Mouse (Mus musculus): ENCODE results near the gene Pde10a. TPM values are rescaled to one million over a fixed set of nuclear protein-coding genes. Genes with fewer than 3 reads are reported as not detected.

Gene Pde10a
- total RNA-seq, 1 experiment = 2.6 TPM

DNA sequence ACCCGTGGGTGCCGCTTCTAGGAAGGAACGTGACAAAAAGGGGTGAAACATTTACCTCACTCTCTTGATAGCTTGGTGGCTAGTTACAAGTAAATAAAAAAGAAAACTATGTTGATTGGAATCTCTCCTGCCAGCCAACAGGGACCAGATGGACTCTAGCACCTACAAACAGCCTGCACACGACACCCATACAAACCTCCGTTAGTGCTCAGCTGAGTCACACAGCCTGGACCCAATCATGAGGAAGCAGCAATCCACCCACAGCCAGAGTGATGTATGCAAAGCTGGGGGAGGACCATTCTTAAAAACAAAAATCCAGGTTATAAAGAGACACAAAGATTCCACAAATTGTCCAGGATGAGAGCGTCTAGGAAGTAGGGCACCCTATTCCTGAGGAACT, 9.2 kb upstream of the Pde10a start:
- Histone ChIP-seq H3K4me3 (ENCODE audit: insufficient read depth in 1 of 2, low read depth in 1 of 2, low read length in 2 of 2, poor library complexity in 1 of 2, severe bottlenecking in 1 of 2) (no peak overlapping the region), H3K9me3 (ENCODE audit: control insufficient read depth, insufficient read depth, low read depth, low read length) (no peaks in the 10 kb centered on the region), H3K36me3 (ENCODE audit: control insufficient read depth, insufficient read depth, low read length, poor library complexity, severe bottlenecking) (no peaks in the 10 kb centered on the region), H3K4me1 (ENCODE audit: control insufficient read depth in 2 of 2, insufficient read depth in 2 of 2, low read length in 2 of 2, poor library complexity in 1 of 2) (no peaks in the 10 kb centered on the region), H3K27ac (ENCODE audit: insufficient read depth, low read depth, low read length, poor library complexity, severe bottlenecking) (no peak overlapping the region), H3K9ac (ENCODE audit: insufficient read depth, low read depth, low read length, poor library complexity, severe bottlenecking) (no peak overlapping the region)
- in situ Hi-C loops (cut with MboI; ENCODE audit: low sequenced_read_pairs in 2 of 2, unreplicated experiment in 2 of 2) = no loop called here
- no peak for DNase-seq (ENCODE audit: low read depth, low spot score)
- TF ChIP-seq HCFC1 (IDR thresholded peaks at IDR 0.05; ENCODE audit: borderline replicate concordance, insufficient read depth, low read length) = no peak

GRCm38 (mm10) chr17:8523986-8524385, 1.2 kb upstream of the Pde10a start:
- Histone ChIP-seq H3K4me1 (ENCODE audit: control insufficient read depth in 2 of 2, insufficient read depth in 2 of 2, low read length in 2 of 2, poor library complexity in 1 of 2) (peaks cover 0 to 13% of the 10 kb centered on the region in 2 experiments; a peak in 2 of 4 replicates), H3K36me3 (ENCODE audit: control insufficient read depth, insufficient read depth, low read length, poor library complexity, severe bottlenecking) (no peaks in the 10 kb centered on the region), H3K9ac (ENCODE audit: insufficient read depth, low read depth, low read length, poor library complexity, severe bottlenecking) (no peak overlapping the region), H3K27ac (ENCODE audit: insufficient read depth, low read depth, low read length, poor library complexity, severe bottlenecking) (no peak overlapping the region), H3K9me3 (ENCODE audit: control insufficient read depth, insufficient read depth, low read depth, low read length) (no peaks in the 10 kb centered on the region), H3K4me3 (ENCODE audit: insufficient read depth in 1 of 2, low read depth in 1 of 2, low read length in 2 of 2, poor library complexity in 1 of 2, severe bottlenecking in 1 of 2) (no peak overlapping the region)
- in situ Hi-C loops (cut with MboI; ENCODE audit: low sequenced_read_pairs in 2 of 2, unreplicated experiment in 2 of 2) = no loop called here
- TF ChIP-seq ZC3H11A (IDR thresholded peaks at IDR 0.05; ENCODE audit: borderline replicate concordance, low read depth, low read length) (no peak), HCFC1 (IDR thresholded peaks at IDR 0.05; ENCODE audit: borderline replicate concordance, insufficient read depth, low read length) (no peak), CHD2 (IDR thresholded peaks at IDR 0.05; ENCODE audit: low read depth, low read length) (no peak), MAFK (IDR thresholded peaks at IDR 0.05; ENCODE audit: insufficient read depth, low read depth, low read length) (no peak), ZNF384 (IDR thresholded peaks at IDR 0.05; ENCODE audit: low read depth, low read length) (no peak)
- no peak for DNase-seq (ENCODE audit: low read depth, low spot score)

DNA sequence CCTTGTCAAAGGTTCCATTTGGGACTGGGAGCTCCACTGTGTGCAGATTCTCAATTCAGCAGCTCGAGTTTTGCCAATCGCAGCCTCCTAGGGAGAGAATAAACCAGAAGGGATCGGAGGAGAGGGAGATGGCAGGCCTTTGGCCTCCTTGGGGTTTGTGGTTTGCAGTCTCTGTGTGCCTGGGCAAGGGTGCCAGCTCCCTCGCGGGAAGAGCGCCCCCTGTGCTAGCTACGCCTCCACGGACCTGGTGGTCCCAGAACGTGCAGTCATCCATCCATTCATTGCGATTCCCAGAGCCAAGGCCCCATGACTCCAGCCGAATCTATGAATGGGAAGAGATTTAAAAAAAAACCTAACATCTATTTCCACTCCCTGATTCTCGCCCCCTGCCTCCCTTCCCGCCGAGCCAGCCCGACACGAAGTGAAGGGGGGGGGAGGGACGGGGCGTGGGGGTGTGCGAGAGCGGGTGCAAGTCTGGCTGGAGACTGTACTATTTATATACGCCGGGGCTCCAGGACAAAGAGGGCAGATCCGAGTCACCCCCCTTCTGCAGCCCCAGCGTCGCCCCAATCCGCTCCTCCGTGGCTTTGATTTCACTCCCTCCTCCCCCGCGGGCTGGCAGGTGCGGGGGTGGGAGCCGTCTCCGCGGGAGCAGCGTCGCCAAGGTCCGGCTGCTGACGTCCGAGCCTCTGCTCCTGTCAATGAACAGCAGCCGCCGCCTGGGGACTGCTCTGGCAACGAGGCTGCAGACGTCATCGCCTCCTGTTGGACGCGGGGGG, 596 bp upstream of the Pde10a start:
- Histone ChIP-seq H3K27ac (ENCODE audit: insufficient read depth, low read depth, low read length, poor library complexity, severe bottlenecking) (no peak overlapping the region), H3K9ac (ENCODE audit: insufficient read depth, low read depth, low read length, poor library complexity, severe bottlenecking) (no peak overlapping the region), H3K9me3 (ENCODE audit: control insufficient read depth, insufficient read depth, low read depth, low read length) (no peaks in the 10 kb centered on the region), H3K36me3 (ENCODE audit: control insufficient read depth, insufficient read depth, low read length, poor library complexity, severe bottlenecking) (no peaks in the 10 kb centered on the region), H3K4me1 (ENCODE audit: control insufficient read depth in 2 of 2, insufficient read depth in 2 of 2, low read length in 2 of 2, poor library complexity in 1 of 2) (peaks cover 0 to 13% of the 10 kb centered on the region in 2 experiments; a peak in 2 of 4 replicates), H3K4me3 (ENCODE audit: insufficient read depth in 1 of 2, low read depth in 1 of 2, low read length in 2 of 2, poor library complexity in 1 of 2, severe bottlenecking in 1 of 2) (peak overlapping the region; percentile 49 to 51; a peak in 3 of 4 replicates)
- no peak for TF ChIP-seq ZNF384 (IDR thresholded peaks at IDR 0.05; ENCODE audit: low read depth, low read length)
- TF ChIP-seq ZC3H11A (IDR thresholded peaks at IDR 0.05; ENCODE audit: borderline replicate concordance, low read depth, low read length) = no peak
- no peak for TF ChIP-seq CHD2 (IDR thresholded peaks at IDR 0.05; ENCODE audit: low read depth, low read length)
- no peak for TF ChIP-seq MAFK (IDR thresholded peaks at IDR 0.05; ENCODE audit: insufficient read depth, low read depth, low read length)
- no peak for TF ChIP-seq HCFC1 (IDR thresholded peaks at IDR 0.05; ENCODE audit: borderline replicate concordance, insufficient read depth, low read length)
- no peak for DNase-seq (ENCODE audit: low read depth, low spot score)
- in situ Hi-C loops (cut with MboI; ENCODE audit: low sequenced_read_pairs in 2 of 2, unreplicated experiment in 2 of 2) = no loop called here

DNA sequence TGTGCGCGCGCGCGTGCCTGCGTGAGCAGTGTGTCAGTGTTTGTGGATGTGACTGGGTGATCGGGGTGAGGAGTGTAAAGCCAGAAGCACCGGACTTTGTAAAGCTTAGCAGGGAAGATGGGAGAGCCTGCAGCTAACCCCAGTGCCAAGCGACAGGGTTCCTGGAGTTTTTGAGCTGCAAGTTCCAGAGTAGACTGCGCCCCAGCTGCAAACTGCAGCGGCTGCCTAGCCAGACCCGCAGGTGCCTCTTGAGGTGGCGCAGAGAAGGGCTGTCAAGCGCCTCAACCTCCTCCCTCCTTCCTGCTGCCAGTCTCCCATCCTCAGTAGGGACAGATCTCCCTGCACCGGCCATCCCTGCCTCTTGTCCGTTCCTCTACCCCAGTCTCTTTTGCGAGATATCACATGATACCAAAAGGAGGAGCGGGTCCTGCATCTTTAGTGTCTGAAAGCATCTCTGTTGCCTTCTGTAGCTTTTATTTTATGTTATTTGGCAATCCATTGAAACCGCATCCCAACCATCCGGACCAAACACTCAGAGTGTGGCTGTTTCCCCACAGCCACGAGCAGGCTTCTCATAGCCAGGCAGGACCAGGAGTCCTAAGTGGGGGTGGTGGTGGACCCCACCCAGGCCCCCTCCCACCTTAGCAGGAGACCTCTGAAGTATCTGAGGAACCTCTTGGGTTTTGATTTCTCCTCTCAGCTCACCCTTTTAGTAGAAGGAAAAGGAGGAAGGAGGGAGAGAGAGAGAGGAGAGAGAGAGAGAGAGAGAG, 984 bp downstream of the Pde10a start:
- DNase-seq (ENCODE audit: low read depth, low spot score) = no peak
- no peak for TF ChIP-seq HCFC1 (IDR thresholded peaks at IDR 0.05; ENCODE audit: borderline replicate concordance, insufficient read depth, low read length)
- no peak for TF ChIP-seq CHD2 (IDR thresholded peaks at IDR 0.05; ENCODE audit: low read depth, low read length)
- no peak for TF ChIP-seq ZC3H11A (IDR thresholded peaks at IDR 0.05; ENCODE audit: borderline replicate concordance, low read depth, low read length)
- no peak for TF ChIP-seq ZNF384 (IDR thresholded peaks at IDR 0.05; ENCODE audit: low read depth, low read length)
- no peak for TF ChIP-seq MAFK (IDR thresholded peaks at IDR 0.05; ENCODE audit: insufficient read depth, low read depth, low read length)
- Histone ChIP-seq H3K4me3 (ENCODE audit: insufficient read depth in 1 of 2, low read depth in 1 of 2, low read length in 2 of 2, poor library complexity in 1 of 2, severe bottlenecking in 1 of 2) (peak overlapping the region; percentile 4 to 10; a peak in 2 of 4 replicates), H3K4me1 (ENCODE audit: control insufficient read depth in 2 of 2, insufficient read depth in 2 of 2, low read length in 2 of 2, poor library complexity in 1 of 2) (peaks cover 0 to 13% of the 10 kb centered on the region in 2 experiments; a peak in 2 of 4 replicates), H3K27ac (ENCODE audit: insufficient read depth, low read depth, low read length, poor library complexity, severe bottlenecking) (no peak overlapping the region), H3K9ac (ENCODE audit: insufficient read depth, low read depth, low read length, poor library complexity, severe bottlenecking) (no peak overlapping the region), H3K36me3 (ENCODE audit: control insufficient read depth, insufficient read depth, low read length, poor library complexity, severe bottlenecking) (no peaks in the 10 kb centered on the region), H3K9me3 (ENCODE audit: control insufficient read depth, insufficient read depth, low read depth, low read length) (no peaks in the 10 kb centered on the region)
- in situ Hi-C loops (cut with MboI; ENCODE audit: low sequenced_read_pairs in 2 of 2, unreplicated experiment in 2 of 2) = no loop called here

Measured in ES-E14 (cell line).